Mouse (Mus musculus): ENCODE data around the gene Tbc1d8b.
A peak's percentile ranks its signal among the peaks of the same experiment; 100 is the strongest.
"Not testable (repeated sequence)": the region's sequence is repeated elsewhere in the genome, so short reads cannot be mapped to it uniquely, and the experiment has no call there.

The Tbc1d8b gene

DNA sequence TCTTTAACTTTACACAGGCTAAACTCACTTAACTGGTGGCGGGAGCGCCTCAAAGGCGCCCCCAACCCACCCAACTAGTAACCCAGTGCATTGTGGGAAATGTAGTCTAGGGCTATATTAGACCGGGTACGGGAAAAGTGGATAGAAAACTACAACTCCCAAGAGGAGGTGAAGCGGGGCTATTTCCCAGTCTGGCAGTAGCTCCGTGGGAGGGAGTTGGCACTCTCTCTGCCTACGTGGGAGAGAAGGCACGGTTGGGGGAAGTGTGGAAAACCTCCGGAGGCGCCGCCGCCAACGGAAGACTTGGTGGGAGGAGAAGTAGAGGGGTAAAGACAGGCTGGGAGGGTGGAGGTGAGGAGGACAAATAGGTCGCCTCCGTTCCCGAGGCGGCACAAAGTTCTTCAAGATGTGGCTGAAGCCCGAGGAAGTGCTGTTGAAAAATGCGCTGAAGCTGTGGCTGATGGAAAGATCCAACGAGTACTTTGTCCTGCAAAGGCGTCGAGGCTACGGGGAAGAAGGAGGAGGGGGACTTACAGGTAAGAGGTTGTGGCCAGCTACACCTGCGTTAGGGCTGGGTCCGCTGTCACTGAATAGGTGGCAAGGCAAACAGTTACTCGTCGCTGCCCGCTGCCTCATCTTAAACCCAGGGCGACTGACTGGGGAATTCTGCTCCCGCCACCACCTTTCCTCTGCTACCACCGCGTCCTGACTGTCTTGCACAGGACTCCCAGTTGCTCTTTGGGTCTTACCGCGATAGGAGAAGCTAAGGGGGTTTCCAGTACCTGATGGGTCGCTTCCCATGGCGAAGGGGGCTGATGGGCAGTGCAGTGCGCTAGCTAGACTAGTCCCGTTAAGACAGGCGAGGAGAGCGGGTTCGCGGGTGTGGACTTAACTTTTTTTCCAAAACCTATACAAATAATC lies at the start of gene Tbc1d8b:
TSS of gene Tbc1d8b (plus strand) at position 222 of the 921 bp plus-strand sequence.
- DNase-seq = peak; percentile 86 to 92

- DNase-seq = no peak
Measured at GRCm38 (mm10) chrX:139639744-139640143, 45.1 kb upstream of the Tbc1d8b start.

DNA sequence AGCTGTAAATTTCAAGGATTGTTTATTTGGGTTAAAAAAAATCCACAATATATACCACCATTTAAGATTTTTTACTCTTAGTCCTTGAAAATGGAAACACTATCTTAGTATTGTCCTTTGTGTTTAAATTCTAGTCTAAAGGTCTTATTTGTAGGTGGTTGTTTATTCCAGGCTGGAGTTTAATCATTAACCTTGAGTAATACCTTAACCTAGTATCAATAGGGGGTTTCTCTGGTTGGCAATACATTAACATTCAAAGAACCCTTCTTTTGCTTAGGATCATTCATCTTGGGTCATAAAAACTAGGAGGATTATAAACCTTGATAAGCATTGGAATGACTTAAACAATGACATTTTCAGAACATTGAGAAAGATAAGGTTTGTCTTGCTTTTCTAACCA lies 44.4 kb upstream of the Tbc1d8b start:
- no peak for DNase-seq

DNA sequence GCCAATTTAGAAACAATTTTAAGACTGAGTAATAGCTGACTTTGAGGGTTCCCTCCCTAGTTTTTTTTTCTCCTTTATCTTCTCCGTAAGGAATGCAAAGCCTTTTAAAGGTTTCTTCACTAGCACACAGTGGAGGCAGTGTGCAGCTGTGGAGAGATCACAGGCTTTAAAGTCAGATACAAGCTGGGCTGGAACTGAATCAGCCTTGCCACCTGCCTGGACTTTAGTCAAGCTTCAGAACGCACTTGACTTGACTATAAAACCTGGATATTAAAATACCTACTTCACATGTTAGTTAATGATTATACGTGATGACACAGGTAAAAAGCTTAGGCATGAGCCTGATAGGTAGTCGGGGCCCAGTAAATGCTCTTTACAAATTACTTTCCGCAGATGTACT lies 32.6 kb upstream of the Tbc1d8b start:
- DNase-seq = peak; percentile 8 to 47

GRCm38 (mm10) chrX:139653292-139653691 lies 31.5 kb upstream of the Tbc1d8b start:
- DNase-seq = peak in 1 of 2 experiments; percentile 30

- no peak for DNase-seq
Measured at GRCm38 (mm10) chrX:139654350-139655063, 30.3 kb upstream of the Tbc1d8b start.

DNA sequence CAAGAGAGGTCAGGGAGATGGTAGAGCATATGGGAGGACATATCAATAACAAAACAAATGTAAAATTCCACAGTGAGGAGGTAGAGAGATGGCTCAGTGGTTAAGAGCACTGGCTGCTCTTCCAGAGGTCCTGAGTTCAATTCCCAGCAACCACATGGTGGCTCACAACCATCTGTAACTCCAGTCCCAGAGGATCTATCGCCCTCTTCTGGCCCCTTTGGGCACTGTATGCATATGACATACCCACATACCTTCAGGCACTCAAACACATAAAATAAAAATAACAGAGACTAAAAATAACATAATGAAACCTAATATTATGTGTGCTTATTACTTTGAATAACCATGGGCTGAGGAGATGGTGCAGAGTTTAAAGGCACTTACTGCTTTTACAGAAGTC lies 22.7 kb upstream of the Tbc1d8b start:
- no peak for DNase-seq

GRCm38 (mm10) chrX:139665829-139666228 lies 19.0 kb upstream of the Tbc1d8b start:
- peak in 1 of 2 experiments; percentile 18 for DNase-seq

DNA sequence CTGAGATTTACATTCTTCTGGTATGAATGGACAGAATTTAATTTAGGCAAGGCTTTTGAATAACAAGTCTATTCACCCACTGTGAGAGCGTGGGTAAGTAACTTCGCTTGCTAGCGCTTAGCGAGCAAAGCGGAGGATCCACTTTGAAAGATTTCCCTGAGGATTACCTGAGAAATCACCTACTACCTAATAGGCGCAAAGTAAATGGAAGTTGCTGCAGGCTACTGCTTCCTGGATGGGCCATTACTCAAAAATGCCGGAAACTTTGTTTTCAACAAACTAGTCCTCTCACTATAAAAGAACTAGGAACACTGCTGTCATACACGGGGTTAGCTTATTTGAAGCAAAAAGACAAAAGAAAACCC lies 404 bp upstream of the Tbc1d8b start:
- DNase-seq = no peak

GRCm38 (mm10) chrX:139714381-139714780 lies 29.6 kb downstream of the Tbc1d8b start, which contains the start of gene Gm15013:
Gm15013 (minus strand) TSS chrX:139714481.
- DNase-seq = no peak

DNA sequence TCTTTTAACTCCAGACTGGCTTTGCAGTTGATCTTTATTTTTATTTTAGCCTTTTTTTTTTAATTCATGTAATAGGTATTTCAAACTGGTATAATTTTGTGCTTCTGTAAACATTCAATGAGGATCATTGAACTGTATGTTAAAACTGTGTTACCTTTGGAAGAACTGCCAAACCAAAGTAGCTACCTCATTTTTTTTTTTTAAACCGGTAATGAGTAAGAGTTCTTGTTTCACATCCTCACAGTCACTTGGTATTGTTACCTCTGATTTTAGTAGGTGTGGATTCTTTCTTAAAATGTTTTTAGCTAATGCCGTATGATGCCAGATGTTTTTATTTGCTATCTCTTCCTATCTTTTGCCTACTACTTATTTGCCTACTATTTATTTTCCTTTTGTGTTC lies 37.6 kb downstream of the Tbc1d8b start:
- no peak for DNase-seq

- DNase-seq = peak; percentile 25 to 36
Measured at GRCm38 (mm10) chrX:139730541-139730940, 45.7 kb downstream of the Tbc1d8b start.

GRCm38 (mm10) chrX:139737066-139737465 lies 52.3 kb downstream of the Tbc1d8b start:
- DNase-seq = no peak

DNA sequence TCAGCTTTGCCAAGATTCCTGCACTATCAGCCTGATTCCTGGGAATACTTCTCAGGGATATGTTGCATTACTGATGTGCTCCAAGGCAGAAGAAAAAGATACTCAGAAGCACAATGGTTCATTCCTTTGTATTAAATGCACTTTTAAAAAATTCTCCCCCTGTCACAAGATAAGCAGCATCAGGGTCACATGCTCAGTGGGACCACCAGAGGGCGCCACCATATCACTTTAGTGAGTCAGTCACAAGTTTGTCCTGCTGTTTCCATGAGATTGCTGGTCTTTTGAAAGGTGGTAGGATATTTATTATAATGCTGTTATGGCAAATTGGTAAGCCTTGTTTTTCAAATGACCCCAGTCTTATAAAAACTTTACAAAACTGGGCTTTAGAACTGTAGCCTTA lies 67.1 kb downstream of the Tbc1d8b start:
- DNase-seq = peak; percentile 59 to 70

DNA sequence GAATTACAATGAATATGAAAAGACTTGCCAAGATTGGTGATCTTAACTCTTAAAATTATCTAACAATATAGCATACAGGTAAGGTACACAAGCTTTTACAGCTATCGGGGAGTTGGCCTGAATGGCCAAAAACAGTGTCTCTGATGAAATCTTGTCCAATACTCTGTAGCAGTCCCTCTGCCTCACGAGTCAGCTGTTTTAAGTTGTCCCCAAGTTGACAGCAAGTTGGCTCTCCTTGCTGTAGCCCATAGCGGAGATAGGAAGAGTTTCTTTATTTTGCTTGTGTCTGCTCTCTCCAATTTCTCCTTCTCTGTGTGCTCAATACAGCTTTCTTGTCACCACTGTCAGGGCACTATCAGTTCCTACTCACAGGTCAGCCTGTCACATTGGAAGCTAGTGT lies 73.8 kb downstream of the Tbc1d8b start:
- DNase-seq = not testable (repeated sequence)

- DNase-seq = peak; percentile 40 to 63
Measured at GRCm38 (mm10) chrX:139762546-139762945, 77.8 kb downstream of the Tbc1d8b start.

DNA sequence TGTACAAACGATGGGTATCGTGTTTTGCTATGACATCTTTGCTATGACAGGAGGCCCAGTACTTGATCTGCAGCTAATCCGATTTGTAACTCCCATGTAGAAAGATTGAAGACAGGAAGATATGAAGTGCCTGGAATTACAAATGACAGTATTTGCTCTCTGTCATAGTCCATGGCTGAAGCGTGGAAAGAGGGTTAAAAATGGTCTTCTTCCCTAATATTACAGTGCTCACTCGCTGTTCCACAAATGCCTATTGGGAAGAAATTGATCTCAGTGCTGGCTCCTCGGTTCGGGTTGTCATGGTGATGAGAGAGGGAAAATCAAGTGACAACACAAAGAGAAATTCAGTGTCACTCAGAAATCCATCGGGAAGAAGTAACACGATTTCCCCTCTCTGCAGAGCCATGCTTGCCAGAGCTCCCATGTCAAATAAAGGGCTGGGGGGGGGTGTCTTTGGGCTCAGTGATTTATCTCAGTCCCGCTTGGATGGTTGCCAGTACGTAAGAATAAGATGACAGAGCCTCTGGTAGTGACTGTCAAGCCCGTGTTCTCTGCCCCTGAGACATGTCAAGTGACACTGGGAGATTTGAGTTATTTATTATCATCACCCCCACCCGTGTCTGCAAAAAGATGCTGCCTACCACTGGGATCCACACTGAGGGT lies 85.3 kb downstream of the Tbc1d8b start:
- DNase-seq = no peak

GRCm38 (mm10) chrX:139774309-139775083 lies 89.7 kb downstream of the Tbc1d8b start:
- peak; percentile 52 to 60 for DNase-seq

DNA sequence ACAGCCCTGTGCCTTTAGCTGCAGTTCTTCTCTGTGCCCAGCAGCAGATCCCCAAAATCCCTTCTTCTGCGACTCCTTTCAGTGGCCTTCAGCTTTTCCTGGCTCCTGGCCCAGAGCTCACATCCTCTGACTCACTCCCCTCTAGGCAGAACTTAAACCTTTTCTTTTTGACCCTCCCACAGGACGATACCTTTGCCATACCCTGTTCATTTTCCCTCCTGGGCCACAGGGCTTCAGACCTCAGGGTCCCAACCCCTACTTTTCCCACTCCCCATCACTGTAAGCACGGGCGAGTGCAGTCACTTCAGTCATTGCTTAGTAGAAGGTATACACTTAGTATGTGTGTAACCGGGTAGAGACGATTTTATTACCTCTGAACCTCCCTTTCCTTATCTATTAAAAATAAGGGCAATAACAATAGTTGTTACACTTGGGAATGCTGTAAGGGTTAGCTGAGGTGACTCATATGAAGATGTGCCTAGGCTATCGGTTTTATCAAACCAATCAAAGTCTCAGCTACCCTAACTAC lies 90.4 kb downstream of the Tbc1d8b start:
- DNase-seq = peak; percentile 13 to 52

DNA sequence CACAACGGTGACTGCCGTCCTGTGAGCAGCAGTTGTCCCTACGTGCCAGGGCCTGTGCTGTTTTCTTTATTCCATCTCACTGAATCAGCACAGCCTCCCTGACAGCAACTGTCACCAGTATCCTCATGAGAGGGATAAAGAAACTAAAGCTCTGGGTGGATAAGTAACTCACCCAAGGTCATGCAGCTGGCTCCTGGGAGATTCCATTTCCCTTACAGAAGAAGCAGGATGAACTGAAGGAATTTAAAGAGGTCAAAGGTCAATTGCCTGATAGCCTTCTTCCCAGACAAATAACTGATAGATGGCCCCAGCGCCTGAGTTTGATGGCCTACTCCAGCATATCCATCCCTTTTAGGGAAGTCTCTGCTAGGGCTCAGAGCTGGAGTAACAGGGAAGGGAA lies 92.6 kb downstream of the Tbc1d8b start:
- no peak for DNase-seq

DNA sequence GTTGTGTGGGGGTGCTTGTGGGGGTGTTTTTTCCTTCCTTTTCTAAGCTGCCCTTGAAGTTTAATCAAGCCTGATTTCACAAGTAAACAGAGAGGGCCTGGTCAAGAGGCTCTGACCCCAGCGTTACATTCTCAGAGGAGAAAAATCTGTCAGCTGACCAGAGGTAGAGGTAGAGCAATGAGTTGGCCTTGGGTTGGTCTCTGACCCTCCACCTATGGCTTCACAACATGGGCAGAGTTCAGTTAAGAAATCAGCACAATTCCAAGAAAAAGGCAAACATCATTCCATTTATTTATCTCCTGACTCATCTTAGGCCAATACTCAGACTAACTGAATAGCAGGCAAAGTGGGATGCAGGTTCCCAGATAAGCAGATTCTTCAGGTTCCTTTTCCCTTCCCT lies 94.1 kb downstream of the Tbc1d8b start:
- no peak for DNase-seq

DNA sequence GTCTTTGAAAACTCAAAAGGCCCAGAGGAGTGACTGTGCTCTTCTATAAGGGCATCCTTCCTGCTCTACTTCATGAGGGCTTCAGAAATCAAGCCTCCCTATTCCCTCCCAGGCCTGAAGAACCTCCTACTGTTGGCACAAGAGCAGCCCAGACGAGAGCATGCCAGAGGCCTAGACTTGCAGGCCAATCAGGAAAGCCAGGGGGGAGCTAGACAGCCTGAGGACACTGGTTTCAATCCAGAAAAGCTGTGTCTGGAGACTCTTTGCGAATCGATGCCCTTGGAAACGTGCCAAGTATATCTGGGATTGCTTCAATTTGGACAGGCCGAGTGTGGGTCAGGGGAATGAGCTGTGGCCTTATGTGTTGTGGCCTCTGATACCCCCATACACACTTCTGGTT lies 94.6 kb downstream of the Tbc1d8b start:
- no peak for DNase-seq

Measured in kidney, postnatal 25 days (tissue).